51 mouse cellular contexts compared by ENCODE assay signal in the genomic region with DNA sequence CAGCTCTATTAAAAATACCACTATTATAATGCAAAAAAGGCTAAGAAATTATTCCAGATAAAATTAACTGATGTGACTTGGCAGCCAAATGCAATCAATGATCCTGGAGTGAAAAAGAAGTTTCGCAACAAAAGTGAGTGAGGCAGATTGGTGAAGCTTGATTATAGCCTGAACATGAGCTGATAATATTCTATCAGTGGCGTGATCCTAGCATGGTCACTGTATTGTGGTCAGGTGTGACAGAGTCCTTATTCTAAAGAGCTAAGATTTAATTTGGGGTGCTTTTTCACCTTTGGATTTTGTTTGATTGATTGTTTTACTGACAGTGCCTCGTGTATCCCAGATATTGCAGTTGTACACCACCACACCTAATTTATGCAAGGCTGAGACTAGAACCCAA. TPM values are rescaled to one million over a fixed set of nuclear protein-coding genes. Genes with fewer than 3 reads are reported as not detected.
"Had no signal": no experiment of that assay in that cellular context is flagged by ENCODE, and none has a peak within 500 bp of the region (broad histone marks: within the 10 kb centered on the region; RNA-seq: fewer than 3 reads in every experiment).

No protein-coding gene starts in this region.

- DNase-seq: heart, postnatal 10 days; heart, postnatal 14 days; heart, postnatal 36 days; heart, postnatal 4 days; kidney, adult 11 months; kidney, adult 18-20 months; kidney, adult 2 months; kidney, adult 8-10 months; kidney, adult 9 months; kidney, postnatal 10 days; kidney, postnatal 14 days; kidney, postnatal 25 days; kidney, postnatal 36 days; kidney, postnatal 4 days; layer of hippocampus, adult 9-11 months; layer of hippocampus, postnatal 36 days had no signal

- H3K4me1 ChIP-seq: hindbrain, embryonic 15.5 days; intestine, embryonic 15.5 days had no signal

- H3K4me3 ChIP-seq: heart, embryonic 10.5 days; heart, embryonic 12.5 days; heart, embryonic 13.5 days; heart, embryonic 15.5 days; hindbrain, embryonic 10.5 days; hindbrain, embryonic 12.5 days; hindbrain, embryonic 13.5 days; hindbrain, embryonic 15.5 days; intestine, embryonic 15.5 days; kidney, embryonic 15.5 days; layer of hippocampus, adult 2 months had no signal

- H3K27me3 ChIP-seq: heart, embryonic 12.5 days; heart, embryonic 13.5 days; heart, embryonic 15.5 days; hindbrain, embryonic 12.5 days; hindbrain, embryonic 13.5 days; hindbrain, embryonic 15.5 days; intestine, embryonic 15.5 days; kidney, embryonic 15.5 days had no signal

- H3K9ac ChIP-seq: heart, embryonic 12.5 days; heart, embryonic 13.5 days; heart, embryonic 15.5 days; hindbrain, embryonic 12.5 days; hindbrain, embryonic 13.5 days; hindbrain, embryonic 14.5 days; hindbrain, embryonic 15.5 days; intestine, embryonic 15.5 days; kidney, embryonic 15.5 days had no signal

- H3K27ac ChIP-seq: heart, embryonic 10.5 days; heart, embryonic 13.5 days; heart, embryonic 15.5 days; hindbrain, embryonic 10.5 days; hindbrain, embryonic 12.5 days; hindbrain, embryonic 13.5 days; hindbrain, embryonic 14.5 days; hindbrain, embryonic 15.5 days; hindbrain, postnatal 0 days; intestine, embryonic 15.5 days; kidney, embryonic 15.5 days; kidney, postnatal 0 days had no signal

- H3K36me3 ChIP-seq: heart, embryonic 15.5 days; hindbrain, embryonic 15.5 days; intestine, embryonic 15.5 days had no signal

RNA-seq across cellular contexts. Expression of gene Olfr155, which starts 39.9 kb away (rescaled TPM):
- total RNA-seq: heart, postnatal 10 days; heart, postnatal 14 days; heart, postnatal 25 days; heart, postnatal 36 days; heart, postnatal 4 days; hematopoietic stem cell, adult 5-6 weeks; hindbrain, postnatal 0 days; layer of hippocampus, adult 18-20 months; layer of hippocampus, adult 2 months; layer of hippocampus, adult 8-10 months; layer of hippocampus, postnatal 10 days; layer of hippocampus, postnatal 14 days; layer of hippocampus, postnatal 25 days; layer of hippocampus, postnatal 36 days; left cerebral cortex, adult 18-20 months had no signal
- polyA plus RNA-seq: heart, embryonic 10.5 days; heart, embryonic 11.5 days; heart, embryonic 12.5 days; heart, embryonic 13.5 days; heart, embryonic 14.5 days; heart, embryonic 15.5 days; heart, embryonic 16.5 days; heart, postnatal 0 days; hindbrain, embryonic 10.5 days; hindbrain, embryonic 11.5 days; hindbrain, embryonic 12.5 days; hindbrain, embryonic 13.5 days; hindbrain, embryonic 14.5 days; hindbrain, embryonic 15.5 days; hindbrain, embryonic 16.5 days; hindbrain, postnatal 0 days; inflammation-experienced regulatory T-cells, adult 6 months; intestine, embryonic 14.5 days; intestine, embryonic 15.5 days; intestine, embryonic 16.5 days; intestine, postnatal 0 days; kidney, adult 2 months; kidney, embryonic 14.5 days; kidney, embryonic 15.5 days; kidney, embryonic 16.5 days; kidney, postnatal 0 days; large intestine, adult 2 months had no signal

RNA-seq across cellular contexts. Expression of gene Olfr157, which starts 51.2 kb away (rescaled TPM):
- total RNA-seq: heart, postnatal 10 days; heart, postnatal 14 days; heart, postnatal 25 days; heart, postnatal 36 days; heart, postnatal 4 days; hematopoietic stem cell, adult 5-6 weeks; hindbrain, postnatal 0 days; layer of hippocampus, adult 18-20 months; layer of hippocampus, adult 2 months; layer of hippocampus, adult 8-10 months; layer of hippocampus, postnatal 10 days; layer of hippocampus, postnatal 14 days; layer of hippocampus, postnatal 25 days; layer of hippocampus, postnatal 36 days; left cerebral cortex, adult 18-20 months had no signal
- polyA plus RNA-seq: heart, embryonic 10.5 days; heart, embryonic 12.5 days; heart, embryonic 13.5 days; heart, embryonic 14.5 days; heart, embryonic 15.5 days; heart, embryonic 16.5 days; heart, postnatal 0 days; hindbrain, embryonic 10.5 days; hindbrain, embryonic 12.5 days; hindbrain, embryonic 13.5 days; hindbrain, embryonic 15.5 days; hindbrain, embryonic 16.5 days; hindbrain, postnatal 0 days; intestine, embryonic 14.5 days; intestine, embryonic 15.5 days; intestine, embryonic 16.5 days; intestine, postnatal 0 days; kidney, adult 2 months; kidney, embryonic 14.5 days; kidney, embryonic 15.5 days; kidney, embryonic 16.5 days had no signal
